Mouse (Mus musculus) heart, embryonic 10.5 days (tissue): ENCODE results near the gene Lasp1. TPM values are rescaled to one million over a fixed set of nuclear protein-coding genes. Genes with fewer than 3 reads are reported as not detected.

Experiments used
- DNase-seq: peaks from one replicate; pipeline ENCODE4 v3.0.0-alpha.2; 2017; ENCODE audit warnings: low spot score
- H3K27ac ChIP-seq: fragments of 300-500 bp; sonication (generic); 2 replicates; pipeline ENCODE4 v1.5.1; 2016; ENCODE audit warnings: mild to moderate bottlenecking
- H3K27me3 ChIP-seq: fragments of 300-500 bp; sonication (generic); 2 replicates; pipeline ENCODE4 v1.6.1; 2016; ENCODE audit warnings: mild to moderate bottlenecking; ENCODE audit not compliant: poor library complexity, insufficient read depth, severe bottlenecking
- H3K36me3 ChIP-seq: fragments of 300-500 bp; sonication (generic); 2 replicates; pipeline ENCODE4 v1.6.1; 2016; ENCODE audit warnings: mild to moderate bottlenecking, moderate library complexity
- H3K4me1 ChIP-seq: fragments of 300-500 bp; sonication (generic); 2 replicates; pipeline ENCODE4 v1.6.1; 2016; ENCODE audit warnings: mild to moderate bottlenecking
- H3K4me3 ChIP-seq: fragments of 300-500 bp; sonication (generic); 2 replicates; pipeline ENCODE4 v1.5.1; 2016; ENCODE audit warnings: mild to moderate bottlenecking, moderate library complexity
- H3K9me3 ChIP-seq: fragments of 300-500 bp; sonication (generic); 2 replicates; pipeline ENCODE4 v1.6.1; 2016; ENCODE audit warnings: mild to moderate bottlenecking, moderate library complexity
- WGBS: fragments of 180-500 bp; shearing (Covaris S2); methylation state at CpG from one replicate; pipeline ENCODE4 v1.1.7; 2016; 5-methylcytosine and 5-hydroxymethylcytosine counted together
- polyA plus RNA-seq: library from polyadenylated mRNA; unstranded; fragments of >200 nt; fragmentation: Nextera tagmentation; extraction: Ambion mirVana; gene quantifications from 2 replicates; pipeline ENCODE4 v1.2.1, GENCODE M21; 2016

Gene Lasp1
- polyA plus RNA-seq, 1 experiment from 2014 or later = 65.1 TPM

DNA sequence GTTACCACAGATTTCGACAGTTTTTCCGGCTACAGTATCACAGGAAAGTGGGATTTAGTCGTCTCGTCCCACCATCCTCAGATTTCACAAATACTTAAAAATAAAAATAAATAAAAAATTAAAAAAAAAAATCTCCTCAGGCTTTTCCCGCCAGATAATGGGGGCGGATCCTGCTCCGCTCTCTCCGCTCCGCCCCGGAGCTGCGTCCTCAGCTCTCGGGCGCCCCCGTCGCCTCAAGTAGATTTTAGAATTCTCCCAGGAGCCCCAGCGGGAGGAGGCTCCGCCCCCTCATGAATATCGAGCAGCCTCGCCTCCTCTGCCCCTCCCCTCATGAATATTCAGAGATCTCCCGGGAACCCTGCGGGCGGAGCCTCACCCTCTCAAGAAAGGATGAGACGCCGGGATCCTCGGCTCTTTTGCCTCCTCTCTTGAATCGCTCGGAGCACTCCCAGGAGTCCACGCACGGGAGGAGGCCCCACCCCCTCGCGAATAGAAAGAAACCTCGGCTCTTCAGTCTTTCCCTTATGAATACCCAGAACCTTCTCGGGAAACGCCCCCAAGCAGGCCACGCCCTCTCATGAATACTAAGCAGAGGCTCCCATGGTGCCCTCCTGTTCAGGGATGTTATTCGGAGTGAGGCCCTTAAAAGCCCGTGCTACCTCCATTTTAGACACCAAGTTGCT is 85.3 kb downstream of the Lasp1 start, which contains the start of gene Fbxo47:
Gene Fbxo47, minus strand, starts transcription at position 237 of the 683 bp plus-strand sequence.
- H3K36me3 ChIP-seq = 0 out of 2 replicates have a peak, but pooled peaks cover 3% of the 10 kb centered on the region
- H3K27ac ChIP-seq = peak within 1 kb of the TSS; percentile 91
- no peaks in the 10 kb centered on the region for H3K4me1 ChIP-seq
- no peaks in the 10 kb centered on the region for H3K27me3 ChIP-seq
- peak within 1 kb of the TSS; percentile 72 for H3K4me3 ChIP-seq
- no peaks in the 10 kb centered on the region for H3K9me3 ChIP-seq
- WGBS = under 1% methylated on average over 37 of the region's 37 CpGs
- peak; percentile 99 for DNase-seq

DNA sequence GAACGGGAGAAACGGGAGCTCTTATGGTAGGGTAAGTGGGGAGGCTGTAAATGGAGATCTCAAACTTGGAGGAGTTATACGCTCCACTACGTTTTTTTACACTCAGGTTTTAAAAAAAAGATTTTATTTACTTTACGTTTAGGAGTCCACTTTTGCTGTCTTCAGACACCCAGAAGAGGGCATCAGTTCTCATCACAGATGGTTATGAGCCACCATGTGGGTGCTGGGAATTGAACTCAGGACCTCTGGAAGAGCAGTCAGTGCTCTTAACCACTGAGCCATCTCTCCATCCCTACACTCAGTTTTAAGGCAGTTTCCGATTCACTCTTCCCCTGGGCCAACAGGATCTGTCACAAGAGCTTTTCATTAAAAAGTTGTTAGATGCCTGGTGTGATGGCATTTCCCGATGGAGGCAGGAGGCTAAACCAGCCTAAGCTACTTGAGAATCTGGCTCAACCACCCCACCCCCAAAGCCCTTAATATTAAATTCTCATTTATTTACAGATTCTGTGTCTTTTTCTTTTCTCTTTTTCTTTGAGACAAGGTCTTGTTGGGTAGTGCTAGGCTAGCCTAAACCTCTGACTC is 85.9 kb downstream of the Lasp1 start:
- 0 out of 2 replicates have a peak, but pooled peaks cover 3% of the 10 kb centered on the region for H3K36me3 ChIP-seq
- WGBS = 25% methylated on average over 7 of the region's 7 CpGs
- H3K9me3 ChIP-seq = no peaks in the 10 kb centered on the region
- no peak for DNase-seq
- H3K4me1 ChIP-seq = no peaks in the 10 kb centered on the region
- peak overlapping the region; percentile 91 for H3K27ac ChIP-seq
- H3K27me3 ChIP-seq = no peaks in the 10 kb centered on the region
- peak overlapping the region; percentile 72 for H3K4me3 ChIP-seq

DNA sequence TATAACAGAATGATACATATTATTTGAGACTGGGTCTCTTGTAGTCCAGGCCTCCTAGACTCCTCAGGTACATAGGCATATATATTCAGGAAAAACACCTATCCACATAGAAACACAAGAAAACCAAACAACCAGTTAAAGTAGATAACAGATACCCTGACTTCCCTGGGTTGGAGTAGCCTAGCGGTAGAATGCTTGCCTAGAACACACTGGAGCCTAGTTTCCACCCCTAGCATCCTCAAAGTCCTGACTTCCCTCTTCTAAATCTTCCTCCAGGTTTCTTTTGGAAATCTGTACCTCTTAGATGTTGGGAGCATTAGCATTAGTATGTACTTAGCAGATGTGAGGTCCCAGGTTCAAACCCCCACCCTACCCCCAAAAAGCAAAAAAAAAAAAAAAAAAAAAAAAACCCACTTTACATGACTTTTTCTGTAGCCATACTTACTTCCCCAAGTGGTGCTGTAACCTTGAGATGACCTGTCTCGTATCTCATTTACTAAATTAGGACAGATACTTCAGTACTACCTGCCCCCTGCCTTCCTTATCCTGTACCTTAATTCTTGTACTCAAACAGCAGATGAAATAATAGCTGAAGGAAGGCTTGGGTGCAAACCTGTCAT is 86.6 kb downstream of the Lasp1 start:
- Histone ChIP-seq H3K36me3 (0 out of 2 replicates have a peak, but pooled peaks cover 3% of the 10 kb centered on the region), H3K4me3 (peak overlapping the region; percentile 72; the same call in 1 of the 2 replicates), H3K4me1 (no peaks in the 10 kb centered on the region), H3K27me3 (no peaks in the 10 kb centered on the region), H3K9me3 (no peaks in the 10 kb centered on the region), H3K27ac (no peak overlapping the region)
- DNase-seq = no peak
- 82% methylated on average over 2 of the region's 2 CpGs for WGBS

Other genes starting within 250 kb of the Lasp1 start
- gene Srcin1, start 222.8 kb upstream of the Lasp1 start, polyA plus RNA-seq = 0.05 and 0.14 TPM in 2 replicates
- 1.9 and 8.5 TPM in 2 replicates for gene Epop, start 169.3 kb upstream of the Lasp1 start, polyA plus RNA-seq
- 1.7 and 2.2 TPM in 2 replicates for gene Mllt6, start 135.6 kb upstream of the Lasp1 start, polyA plus RNA-seq
- gene Cisd3, start 113.2 kb upstream of the Lasp1 start, polyA plus RNA-seq = 49.8 and 52.8 TPM in 2 replicates
- 9.7 and 13.5 TPM in 2 replicates for gene Pcgf2, start 98.5 kb upstream of the Lasp1 start, polyA plus RNA-seq
- 517 and 557 TPM in 2 replicates for gene Psmb3, start 95.6 kb upstream of the Lasp1 start, polyA plus RNA-seq
- gene Pip4k2b, start 54.3 kb upstream of the Lasp1 start, polyA plus RNA-seq = 0.96 and 1.3 TPM in 2 replicates
- 11.6 and 17.0 TPM in 2 replicates for gene Cwc25, start 32.4 kb upstream of the Lasp1 start, polyA plus RNA-seq
- 0.30 TPM in 1 of 2 replicates, not detected in the other for gene 1700001P01Rik, start 23.1 kb upstream of the Lasp1 start, polyA plus RNA-seq
- 387 and 414 TPM in 2 replicates for gene Rpl23, start 16.6 kb upstream of the Lasp1 start, polyA plus RNA-seq
- gene B230217C12Rik, start 41.8 kb downstream of the Lasp1 start, polyA plus RNA-seq = 9.2 and 9.6 TPM in 2 replicates
- 0.55 and 0.70 TPM in 2 replicates for gene Fbxo47, start 85.2 kb downstream of the Lasp1 start, polyA plus RNA-seq
- not detected in 2 replicates for gene Plxdc1, start 187.4 kb downstream of the Lasp1 start, polyA plus RNA-seq
- 9.8 and 15.7 TPM in 2 replicates for gene Arl5c, start 197.2 kb downstream of the Lasp1 start, polyA plus RNA-seq
- 4.6 and 5.3 TPM in 2 replicates for gene Cacnb1, start 224.0 kb downstream of the Lasp1 start, polyA plus RNA-seq
- 867 and 1,011 TPM in 2 replicates for gene Rpl19, start 227.7 kb downstream of the Lasp1 start, polyA plus RNA-seq